Mouse (Mus musculus) T-helper 2 cell (primary cell): ENCODE results near the gene Vwa3b.

ENCODE experiments used
- in situ Hi-C: fragments of 300-600 bp; cut with MboI, MseI; formaldehyde crosslinking; loops from one replicate; pipeline ENCODE4 v1.15.1; 2025; ENCODE audit warnings: high pct_unique_total_duplicates

Vwa3b gene

GRCm38 (mm10) chr1:37060856-37061255 lies 34.5 kb downstream of the Vwa3b start:
- in situ Hi-C loops = no loop called here

GRCm38 (mm10) chr1:37063053-37063452 lies 36.7 kb downstream of the Vwa3b start:
- in situ Hi-C loops = no loop called here

DNA sequence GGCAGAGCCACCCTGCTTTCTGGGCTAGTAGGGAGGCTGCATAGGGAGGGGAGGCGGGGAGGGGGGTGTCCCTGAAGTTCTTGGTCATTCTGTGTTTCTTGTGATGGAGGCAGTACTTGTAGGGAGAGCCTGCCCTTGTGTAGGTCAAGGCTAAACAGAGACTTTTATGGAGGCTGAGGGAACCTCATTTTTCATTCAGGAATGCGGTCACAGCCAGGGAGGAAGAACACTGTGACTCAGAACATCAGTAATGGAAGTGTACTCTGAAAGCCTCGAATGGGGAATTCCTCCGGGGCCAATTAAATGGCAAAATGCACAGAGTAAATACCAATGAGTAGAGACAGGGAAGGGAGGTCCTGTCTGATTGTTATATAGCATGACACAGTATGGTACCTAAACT lies 37.4 kb downstream of the Vwa3b start:
- in situ Hi-C loops = no loop called here

DNA sequence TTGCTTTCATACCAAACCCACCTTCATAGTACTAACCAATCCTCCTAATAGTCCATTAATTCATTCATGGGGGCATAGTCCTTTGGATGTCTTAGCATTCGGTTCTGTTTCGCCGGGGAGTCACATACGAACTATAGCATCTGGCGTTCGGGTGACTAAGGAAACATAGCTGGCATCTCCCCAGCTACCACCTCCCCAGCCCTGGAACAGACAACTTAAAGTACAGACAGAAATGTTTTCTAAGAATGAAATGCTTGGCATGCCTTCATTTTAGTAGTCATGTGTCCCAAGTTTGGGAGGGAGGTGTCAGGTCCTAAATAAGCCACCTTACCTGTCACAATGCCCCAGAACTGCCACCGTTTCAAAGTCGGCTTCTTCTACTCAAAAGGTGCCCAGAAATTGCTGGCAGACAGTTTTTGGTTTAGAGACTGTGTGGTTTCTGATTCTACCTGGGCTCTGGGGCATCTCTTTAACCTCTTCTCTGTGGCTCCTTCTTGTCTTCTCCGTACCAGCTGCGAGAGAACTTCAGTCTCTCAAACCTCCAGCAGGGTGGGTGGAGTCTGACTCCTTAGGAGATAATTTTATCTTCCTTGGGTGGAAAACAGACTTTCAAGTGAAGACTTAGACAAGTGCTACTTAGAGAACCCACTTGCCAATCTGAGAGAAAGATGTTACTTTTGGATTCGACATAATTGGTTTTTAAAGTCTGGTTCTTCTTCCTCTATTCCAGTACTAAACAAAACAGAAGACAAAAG lies 39.4 kb downstream of the Vwa3b start:
- in situ Hi-C loops = no loop called here

- in situ Hi-C loops = loop anchor here (10.0 kb wide), 1 partner anchor 169 kb away; no protein-coding TSS in a partner anchor
Observed at GRCm38 (mm10) chr1:37075759-37076158, 49.4 kb downstream of the Vwa3b start.

- in situ Hi-C loops = loop anchor here (10.0 kb wide), 1 partner anchor 168 kb away; no protein-coding TSS in a partner anchor
Observed at GRCm38 (mm10) chr1:37077266-37077665, 50.9 kb downstream of the Vwa3b start.

GRCm38 (mm10) chr1:37077955-37078549 lies 51.7 kb downstream of the Vwa3b start:
- in situ Hi-C loops = loop anchor here (10.0 kb wide), 1 partner anchor 167 kb away; no protein-coding TSS in a partner anchor

- in situ Hi-C loops = no loop called here
Observed at GRCm38 (mm10) chr1:37080442-37080841, 54.0 kb downstream of the Vwa3b start.

DNA sequence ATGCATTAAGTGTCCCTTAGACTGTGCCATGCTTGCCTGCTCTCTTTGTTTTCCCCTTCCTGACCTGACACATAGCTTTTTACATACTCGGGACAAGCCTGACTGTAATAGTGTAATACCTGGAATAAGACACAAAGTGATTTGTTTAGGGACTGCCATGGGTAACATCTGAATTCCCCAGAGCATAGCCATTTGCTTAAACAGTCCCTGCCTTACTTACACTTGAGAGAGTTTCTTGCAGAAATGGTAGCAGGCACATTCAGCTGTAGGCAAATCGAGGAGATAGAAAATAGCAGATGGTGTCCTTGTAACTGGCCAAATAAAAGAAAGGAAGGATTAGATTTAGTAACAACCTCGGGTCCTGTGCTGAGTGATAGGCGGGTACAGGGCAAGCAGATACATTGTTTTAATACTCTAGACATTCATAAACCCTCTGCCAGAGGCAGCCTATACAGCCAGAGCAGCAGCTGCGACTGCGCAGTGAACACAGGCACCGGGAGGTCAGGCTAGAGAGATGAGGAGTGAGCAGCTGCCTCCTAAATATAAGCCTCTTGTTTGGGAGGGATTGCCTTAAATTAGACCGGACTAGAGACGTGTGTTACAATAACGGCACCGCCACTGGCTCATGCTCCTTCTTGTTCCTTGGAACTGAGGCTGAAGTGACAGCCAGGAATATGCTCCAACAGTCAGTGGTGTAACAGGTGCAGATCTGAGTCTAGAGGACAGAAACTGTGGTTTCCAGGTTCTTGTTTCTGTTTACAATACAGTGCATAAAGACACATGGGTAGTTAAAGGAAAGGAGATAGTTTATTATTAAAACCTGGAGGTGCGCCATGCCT lies 55.2 kb downstream of the Vwa3b start:
- in situ Hi-C loops = no loop called here

DNA sequence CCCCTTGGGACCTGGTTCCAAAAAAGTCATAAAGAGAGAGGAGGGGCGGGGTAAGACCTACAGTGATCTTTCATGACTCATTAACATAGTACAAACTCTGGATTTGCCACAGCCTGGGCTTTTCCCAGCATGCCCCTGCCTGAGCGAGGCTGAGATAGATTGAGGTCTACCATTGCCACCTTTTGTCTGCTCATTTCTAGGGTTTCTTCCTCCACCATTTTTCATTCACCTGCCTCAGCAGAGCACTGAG lies 55.7 kb downstream of the Vwa3b start:
- in situ Hi-C loops = no loop called here

DNA sequence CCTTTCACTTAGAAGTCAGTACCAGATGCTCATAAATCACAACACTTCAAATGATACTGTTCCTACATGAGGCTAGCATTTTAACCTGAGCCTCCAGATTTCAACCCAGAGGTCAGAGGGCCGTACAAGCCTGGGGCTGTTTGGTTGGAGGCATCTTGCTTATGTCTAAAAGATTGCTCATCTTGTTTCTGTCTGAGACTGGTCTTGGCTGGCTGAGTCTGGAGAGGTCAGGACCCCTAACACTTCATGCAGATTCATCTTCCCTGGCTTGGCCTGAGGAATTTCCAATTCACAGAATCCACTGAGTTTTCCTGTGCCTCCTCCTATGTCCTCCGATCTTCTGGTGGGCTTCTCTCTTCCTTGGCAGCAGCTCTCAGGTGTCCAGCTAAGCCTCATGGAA lies 57.7 kb downstream of the Vwa3b start:
- in situ Hi-C loops = no loop called here

DNA sequence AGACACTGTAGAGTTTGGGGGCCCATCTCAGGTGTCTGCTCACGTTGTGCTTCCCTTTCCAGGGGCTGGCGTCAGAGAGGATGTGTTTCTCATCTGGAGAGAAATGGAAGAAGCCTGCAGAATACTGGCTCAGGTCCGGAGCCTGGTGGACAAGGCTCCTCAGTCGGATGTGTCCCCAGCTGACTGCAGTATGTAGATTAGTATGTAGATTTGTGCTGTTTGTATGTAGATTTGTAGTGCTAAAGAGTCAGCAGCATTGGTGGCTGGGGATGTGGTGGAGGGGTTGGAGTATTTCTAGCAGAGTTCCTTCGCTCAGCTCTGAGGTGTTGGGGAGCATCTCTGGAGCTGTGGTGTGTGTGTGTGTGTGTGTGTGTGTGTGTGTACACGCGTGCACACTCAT lies 58.8 kb downstream of the Vwa3b start:
- in situ Hi-C loops = no loop called here

DNA sequence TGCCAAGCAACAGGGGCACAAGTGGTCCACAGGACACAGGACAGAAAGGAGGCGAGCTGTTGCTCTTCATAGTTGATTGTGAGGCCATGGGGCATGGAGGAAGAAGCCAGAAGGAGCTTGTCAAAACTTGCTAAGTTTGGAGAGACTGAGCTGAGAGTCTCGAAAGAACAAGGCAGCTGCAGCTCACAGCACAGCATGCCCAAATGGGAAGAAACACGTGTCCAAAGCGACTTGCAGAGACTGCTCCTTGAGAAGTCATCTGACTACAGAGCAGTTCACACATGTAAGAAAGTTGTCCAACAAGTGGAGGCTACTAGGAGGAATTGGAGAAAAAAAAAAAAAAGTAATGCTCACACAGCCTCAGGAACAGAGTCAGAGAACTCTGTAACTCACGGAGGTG lies 62.8 kb downstream of the Vwa3b start:
- in situ Hi-C loops = no loop called here

GRCm38 (mm10) chr1:37097382-37098093 lies 71.1 kb downstream of the Vwa3b start:
- in situ Hi-C loops = no loop called here

GRCm38 (mm10) chr1:37098094-37098555 lies 71.7 kb downstream of the Vwa3b start:
- in situ Hi-C loops = no loop called here

DNA sequence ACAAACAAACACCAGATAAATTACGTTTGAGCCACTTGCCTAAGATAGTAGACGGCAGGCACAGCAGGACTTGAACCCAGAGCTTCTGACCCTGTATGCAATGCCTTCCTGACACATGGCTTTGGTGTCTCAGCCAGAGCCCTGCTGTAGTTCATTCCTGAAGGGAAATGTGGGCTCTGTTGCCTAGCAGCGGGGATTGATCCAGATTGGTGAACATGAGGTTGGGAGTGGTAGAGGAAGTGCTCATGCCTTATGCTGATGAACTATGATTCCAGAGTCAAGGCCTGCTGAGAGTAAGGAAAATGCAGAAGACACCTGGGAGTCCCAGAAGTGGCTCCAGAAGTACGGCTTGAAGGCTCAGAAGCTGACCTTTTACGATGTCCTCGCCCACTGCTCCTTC lies 74.0 kb downstream of the Vwa3b start:
- in situ Hi-C loops = no loop called here

DNA sequence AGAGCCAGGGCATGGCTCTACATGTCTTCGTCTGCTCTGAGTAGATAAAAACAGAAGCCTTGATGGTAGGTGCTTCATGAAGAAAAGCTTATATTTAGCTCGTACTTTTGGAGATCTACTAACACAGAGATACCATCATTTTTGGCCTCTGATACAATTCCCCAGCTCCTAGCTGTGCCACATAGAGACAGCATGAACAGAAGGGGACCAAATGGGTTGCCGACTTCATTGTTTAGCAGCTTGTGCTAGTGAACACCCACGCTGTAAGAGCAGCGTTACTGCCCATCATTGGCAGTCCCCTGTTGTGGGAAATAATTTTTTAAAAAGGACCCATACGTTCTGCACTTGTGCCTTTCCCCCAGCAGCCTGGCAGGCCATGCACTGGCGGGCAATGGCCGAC lies 74.6 kb downstream of the Vwa3b start:
- in situ Hi-C loops = no loop called here

- in situ Hi-C loops = no loop called here
Observed at GRCm38 (mm10) chr1:37101717-37102116, 75.3 kb downstream of the Vwa3b start.

- in situ Hi-C loops = no loop called here
Observed at GRCm38 (mm10) chr1:37105194-37105593, 78.8 kb downstream of the Vwa3b start.

DNA sequence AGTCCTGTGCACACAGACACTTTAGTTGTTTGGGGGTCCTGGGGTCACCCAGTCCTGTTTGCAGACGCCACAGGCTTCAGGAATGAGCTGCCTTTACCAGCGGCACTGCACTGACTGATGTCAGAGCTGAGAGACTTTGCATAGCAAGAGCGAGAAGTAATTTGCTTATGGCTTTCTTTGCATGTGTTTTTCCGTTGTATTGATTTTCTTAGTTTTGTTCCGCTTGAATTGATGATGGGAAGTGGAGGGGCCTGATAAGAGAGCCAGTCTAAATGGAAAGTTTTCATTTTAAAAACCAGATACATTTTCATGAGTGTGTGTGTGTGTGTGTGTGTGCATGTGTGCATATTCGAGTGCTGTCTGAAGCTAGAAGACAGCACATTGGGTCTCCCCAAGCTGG lies 87.4 kb downstream of the Vwa3b start:
- in situ Hi-C loops = no loop called here

DNA sequence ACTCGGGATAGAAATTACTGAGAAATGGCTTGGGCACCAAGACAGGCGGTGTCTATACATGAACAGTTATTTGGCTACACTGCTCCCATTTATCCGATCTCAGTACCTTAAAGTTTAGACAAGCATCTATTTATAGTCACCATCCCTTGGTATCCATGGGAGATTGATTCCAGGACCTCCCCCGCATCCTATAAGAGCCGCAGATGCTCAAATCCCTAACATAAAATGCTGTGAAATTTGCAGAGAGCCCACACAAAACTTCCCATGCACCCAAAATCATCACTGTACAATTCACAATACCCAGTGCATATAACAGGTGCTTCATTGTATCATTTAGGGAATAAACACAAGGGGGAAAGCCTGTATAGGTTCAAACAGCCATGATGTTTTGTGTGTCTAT lies 89.5 kb downstream of the Vwa3b start:
- in situ Hi-C loops = no loop called here

GRCm38 (mm10) chr1:37116574-37116973 lies 90.2 kb downstream of the Vwa3b start:
- in situ Hi-C loops = no loop called here
